Mouse (Mus musculus): Measurements from ENCODE around the gene Fndc3c1. TPM values are rescaled to one million over a fixed set of nuclear protein-coding genes. Genes with fewer than 3 reads are reported as not detected.
A peak's percentile ranks its signal among the peaks of the same experiment; 100 is the strongest.
"Not testable (repeated sequence)": the region's sequence is repeated elsewhere in the genome, so short reads cannot be mapped to it uniquely, and the experiment has no call there.

Gene Fndc3c1
- total RNA-seq (2015) (not detected in 2 replicates), total RNA-seq (2017) (0.04 TPM in 1 of 2 replicates, not detected in the other)

- ATAC-seq (ENCODE audit: poor library complexity, severe bottlenecking) = no peak
Measured at GRCm38 (mm10) chrX:106485101-106485651, at the start of gene Fndc3c1. TSS of gene Fndc3c1 (minus strand) at chrX:106485401.

- peak; percentile 43; the same call in 1 of the 2 replicates for ATAC-seq (ENCODE audit: poor library complexity, severe bottlenecking)
Measured at GRCm38 (mm10) chrX:106486451-106486850, 1.2 kb upstream of the Fndc3c1 start.

DNA sequence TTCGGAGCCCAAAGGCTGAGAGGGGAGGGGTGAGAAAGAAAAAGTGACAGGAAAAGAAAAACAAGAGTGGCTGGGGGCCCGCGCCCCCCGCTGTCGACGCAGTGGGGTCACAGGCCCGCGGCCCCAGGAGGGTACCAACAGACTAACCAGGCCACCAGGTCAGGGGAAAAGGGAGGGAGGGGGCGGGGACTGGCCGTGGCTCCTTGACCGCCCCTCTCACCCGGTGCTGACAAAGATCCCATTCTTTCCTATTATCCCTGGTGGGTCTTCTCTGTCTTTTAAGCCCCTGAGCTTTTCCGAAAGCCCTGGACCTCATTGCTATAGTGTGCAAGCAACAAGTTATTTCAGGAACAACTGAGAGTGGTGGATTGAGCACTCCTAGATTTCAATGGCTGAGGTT is 470 bp upstream of the Fndc3c1 start:
- no peak for ATAC-seq (ENCODE audit: poor library complexity, severe bottlenecking)

DNA sequence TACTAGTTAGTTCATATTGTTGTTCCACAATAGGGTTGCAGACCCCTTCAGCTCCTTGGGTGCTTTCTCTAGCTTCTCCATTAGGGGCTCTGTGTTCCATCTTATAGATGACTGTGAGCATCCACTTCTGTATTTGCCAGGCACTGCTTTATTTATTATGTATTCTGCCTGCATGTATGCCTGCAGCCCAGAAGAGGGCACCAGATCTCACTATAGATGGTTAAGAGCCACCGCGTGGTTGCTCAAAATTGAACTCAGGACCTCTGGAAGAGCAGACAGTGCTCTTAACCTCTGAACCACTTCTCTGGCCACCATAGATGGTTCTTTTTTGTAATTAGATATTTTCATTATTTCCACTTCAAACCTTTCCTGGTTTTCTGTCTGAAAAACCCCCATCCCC is 5.3 kb downstream of the Fndc3c1 start:
- ATAC-seq (ENCODE audit: poor library complexity, severe bottlenecking) = not testable (repeated sequence)

DNA sequence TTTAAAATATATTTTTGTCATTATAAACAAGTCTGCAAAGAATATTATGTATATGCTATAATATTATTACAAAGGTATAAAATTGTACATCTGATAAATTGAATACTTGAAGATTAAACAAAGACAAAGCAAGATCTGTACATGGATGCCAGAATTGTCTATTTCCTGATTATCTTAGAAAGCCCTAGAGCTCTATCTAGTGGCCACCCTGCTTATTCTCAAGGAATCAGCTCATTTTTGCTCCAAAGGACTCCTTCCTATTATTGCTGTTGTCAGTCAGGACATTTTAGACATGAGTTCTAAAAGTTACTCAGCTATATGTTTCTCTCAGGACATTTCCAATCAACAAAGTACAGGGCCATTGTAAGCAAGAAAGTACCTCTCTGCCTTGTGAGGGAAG is 99.9 kb downstream of the Fndc3c1 start:
- no peak for ATAC-seq (ENCODE audit: poor library complexity, severe bottlenecking)

DNA sequence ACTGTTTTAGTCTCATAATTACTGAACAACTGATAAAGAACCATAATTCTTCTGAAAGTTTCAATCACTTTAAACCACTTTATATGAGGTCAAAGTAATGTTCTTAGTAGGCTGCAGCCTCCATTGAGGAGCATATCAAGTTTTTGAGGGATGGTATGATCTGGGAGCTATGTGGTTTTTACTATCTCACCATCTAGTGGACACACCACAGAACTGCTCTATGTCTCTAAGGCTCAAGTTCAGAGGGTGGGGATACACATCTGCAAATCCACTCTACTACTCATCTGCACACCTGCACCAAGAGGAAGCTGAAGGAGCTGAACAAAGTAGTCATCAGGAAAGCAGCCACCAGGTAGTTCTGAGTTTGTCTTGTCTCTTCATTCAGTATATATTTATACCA is 104.6 kb downstream of the Fndc3c1 start:
- ATAC-seq (ENCODE audit: poor library complexity, severe bottlenecking) = no peak

Other genes with a start within 250 kb of the Fndc3c1 start
- not detected in 2 replicates for gene Fnd3c2, start 230.0 kb downstream of the Fndc3c1 start, total RNA-seq (2015)
- gene Fnd3c2, start 230.0 kb downstream of the Fndc3c1 start, total RNA-seq (2017) = not detected in 2 replicates
- gene Gm5127, start 97.8 kb upstream of the Fndc3c1 start, total RNA-seq (2015) = 0.60 TPM in 1 of 2 replicates, not detected in the other
- gene Gm5127, start 97.8 kb upstream of the Fndc3c1 start, total RNA-seq (2017) = 0.57 and 0.62 TPM in 2 replicates
- 23.1 and 30.4 TPM in 2 replicates for gene Cysltr1, start 118.3 kb upstream of the Fndc3c1 start, total RNA-seq (2015)
- 18.1 and 27.9 TPM in 2 replicates for gene Cysltr1, start 118.3 kb upstream of the Fndc3c1 start, total RNA-seq (2017)